Mouse (Mus musculus) regulatory T cell (primary cell): Measurements from ENCODE around the gene Ahsg.

Experiments
- in situ Hi-C: fragments of 300-600 bp; cut with MboI, MseI; formaldehyde crosslinking; loops from one replicate; pipeline ENCODE4 v1.15.1; 2025; ENCODE audit warnings: high pct_unique_total_duplicates

The Ahsg gene

DNA sequence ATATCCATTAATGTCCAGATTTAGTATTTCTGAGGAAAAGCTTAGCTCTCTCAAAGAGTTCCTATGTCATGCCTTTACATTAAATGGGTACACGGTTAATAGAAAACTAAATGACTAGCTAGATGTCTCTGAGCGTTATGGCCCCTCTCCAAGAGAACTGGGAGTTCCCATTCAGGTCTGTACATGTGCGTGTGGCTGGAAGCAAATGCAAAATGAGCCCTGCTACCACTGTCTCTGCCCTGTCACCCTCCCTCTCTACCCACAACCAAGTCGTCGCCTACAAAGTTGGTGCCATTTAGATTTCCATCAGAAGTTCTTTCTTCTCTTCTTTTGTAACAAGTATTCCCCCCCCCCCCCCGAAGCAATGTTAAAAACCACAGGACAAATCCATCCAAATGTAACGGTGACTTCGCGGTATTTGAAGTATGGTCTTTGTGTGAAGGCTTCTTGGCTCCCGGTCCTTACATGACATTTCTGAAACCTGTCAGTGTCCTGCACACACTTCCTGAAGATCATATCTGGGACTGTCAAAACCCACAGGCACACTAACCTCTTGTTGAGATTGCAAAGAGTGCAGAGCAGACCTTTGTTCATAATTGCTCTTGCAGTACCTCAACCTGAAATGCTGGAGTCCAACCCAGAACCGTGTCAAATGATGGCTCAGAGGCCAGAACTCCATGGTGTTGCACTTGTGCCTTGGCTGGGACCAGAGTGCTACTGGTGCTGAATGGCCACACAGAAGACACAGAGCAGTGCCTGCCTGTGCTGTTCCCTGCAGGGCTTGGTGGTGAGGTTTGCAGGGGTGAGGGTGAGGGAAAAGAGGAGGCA, at the start of gene Ahsg:
Gene Ahsg (plus strand): TSS at position 595 of the 828 bp plus-strand sequence.
- in situ Hi-C loops: loop anchor here (5.0 kb wide), 1 partner anchor 156 kb away; no protein-coding TSS in a partner anchor

GRCm38 (mm10) chr16:22842871-22843270, 48.2 kb upstream of the Ahsg start:
- in situ Hi-C loops: no loop called here

DNA sequence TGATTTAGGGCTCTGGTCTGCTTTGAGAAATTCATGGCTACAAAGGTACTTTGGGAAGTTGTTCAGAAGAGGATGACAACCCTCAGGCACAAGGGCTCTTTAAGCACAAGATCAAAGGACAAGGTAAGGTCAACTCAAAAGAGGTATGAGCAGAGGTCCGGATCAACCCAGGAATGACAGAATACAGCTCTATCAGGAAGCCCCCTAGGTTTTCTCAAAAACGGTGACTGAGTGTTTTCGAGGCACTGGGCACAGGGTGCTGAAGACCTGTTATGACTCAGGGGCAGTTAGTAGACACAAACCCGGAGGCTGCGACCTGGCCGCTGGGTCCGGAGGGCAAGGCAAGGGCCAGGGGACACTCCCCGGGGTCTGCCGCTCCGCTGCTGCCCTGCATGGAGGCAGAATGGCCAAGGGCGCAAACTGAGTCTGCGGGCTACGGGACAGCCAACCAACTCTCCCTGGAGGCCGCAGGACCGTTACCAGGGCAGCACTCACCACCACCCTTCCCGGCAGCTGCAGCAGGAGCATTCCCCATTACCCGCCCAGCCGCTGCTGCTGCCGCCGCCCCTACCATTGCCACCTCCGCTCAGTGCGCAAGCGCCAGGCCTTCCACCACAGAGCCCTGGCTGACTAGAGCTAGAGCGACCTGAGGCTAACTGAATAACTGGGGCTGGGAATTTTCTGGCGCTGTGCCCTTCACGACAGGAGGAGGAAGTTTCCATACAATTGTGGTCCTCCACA, 46.8 kb upstream of the Ahsg start:
- in situ Hi-C loops: no loop called here

- in situ Hi-C loops: no loop called here
Measured at GRCm38 (mm10) chr16:22844834-22845233, 46.2 kb upstream of the Ahsg start.

DNA sequence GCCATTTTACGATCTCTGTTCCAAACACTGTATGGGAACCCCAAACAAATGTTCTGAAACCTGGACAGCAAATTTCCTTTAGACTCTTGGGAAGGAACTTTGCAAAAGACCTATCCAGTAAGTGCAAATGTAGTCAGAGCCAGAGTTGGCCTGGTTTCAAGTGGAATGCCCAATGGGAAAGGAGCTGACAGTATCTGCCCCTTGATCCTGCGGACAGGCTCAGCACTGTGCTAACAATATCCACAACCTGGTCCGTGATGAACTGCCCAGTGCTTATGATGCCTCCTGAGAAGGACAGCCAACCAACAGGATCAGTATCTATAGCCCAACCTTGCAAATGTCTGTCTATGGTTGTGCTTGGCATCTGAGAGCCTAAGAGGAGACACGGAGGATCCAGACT, 45.6 kb upstream of the Ahsg start:
- in situ Hi-C loops: no loop called here

GRCm38 (mm10) chr16:22847686-22848085, 43.4 kb upstream of the Ahsg start:
- in situ Hi-C loops: no loop called here

GRCm38 (mm10) chr16:22848331-22848730, 42.7 kb upstream of the Ahsg start:
- in situ Hi-C loops: no loop called here

GRCm38 (mm10) chr16:22852709-22853108, 38.4 kb upstream of the Ahsg start:
- in situ Hi-C loops: no loop called here

DNA sequence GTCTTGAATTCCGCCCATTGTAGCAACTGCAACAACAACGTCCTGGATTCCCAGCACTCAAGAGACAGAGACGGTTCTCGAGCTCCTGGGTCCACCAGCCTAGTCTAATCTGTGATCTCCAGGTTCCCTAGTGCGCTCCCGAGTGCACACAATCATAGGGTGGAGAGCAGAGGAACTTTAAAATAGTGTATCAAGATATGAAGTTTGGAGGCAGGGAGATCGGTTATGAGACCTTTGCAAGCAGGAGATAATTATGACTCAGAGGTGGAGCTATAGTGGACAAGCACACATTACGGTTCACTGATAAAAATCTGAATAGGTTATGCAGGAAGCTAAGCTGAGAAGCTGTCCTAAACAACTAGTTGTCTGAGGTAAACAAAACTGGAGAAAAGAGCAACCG, 34.3 kb upstream of the Ahsg start:
- in situ Hi-C loops: no loop called here

DNA sequence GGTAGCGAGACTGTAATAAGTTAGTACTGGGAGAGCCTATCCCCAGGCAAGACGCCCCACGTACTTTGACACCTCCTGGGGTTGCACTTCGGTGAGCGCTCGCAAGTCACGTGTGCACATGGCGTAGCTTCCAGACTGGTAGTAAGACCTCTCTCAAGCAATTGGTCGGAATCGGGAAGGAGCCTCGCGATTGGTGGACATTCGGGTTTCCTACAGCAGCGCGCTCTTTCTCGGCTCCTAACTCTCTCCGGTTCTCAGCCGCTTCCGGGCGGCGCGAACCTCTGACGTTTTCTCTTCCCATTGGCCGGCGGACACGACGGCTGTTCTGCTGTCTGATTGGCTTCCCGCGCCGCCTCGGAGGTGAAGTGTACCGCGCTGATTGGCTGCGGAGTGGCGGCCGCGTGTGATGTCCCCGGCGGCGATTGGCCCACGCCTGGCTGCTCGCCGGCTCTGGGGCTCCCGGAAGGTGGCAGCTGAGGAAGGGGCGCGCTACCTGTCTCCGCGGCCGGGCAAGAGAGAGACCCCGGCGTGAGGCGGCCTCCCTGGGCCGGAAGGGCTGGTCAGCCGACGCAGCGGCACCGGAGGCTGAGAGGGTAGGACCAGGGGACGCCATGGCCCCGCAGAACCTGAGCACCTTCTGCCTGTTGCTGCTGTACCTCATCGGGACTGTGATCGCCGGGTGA, 33.5 kb upstream of the Ahsg start, which contains the start of the genes Tbccd1 and Dnajb11:
Gene Tbccd1 (minus strand): TSS at position 239 of the 683 bp plus-strand sequence.
Gene Dnajb11 (plus strand): TSS at position 415 of the 683 bp plus-strand sequence.
- in situ Hi-C loops: no loop called here

DNA sequence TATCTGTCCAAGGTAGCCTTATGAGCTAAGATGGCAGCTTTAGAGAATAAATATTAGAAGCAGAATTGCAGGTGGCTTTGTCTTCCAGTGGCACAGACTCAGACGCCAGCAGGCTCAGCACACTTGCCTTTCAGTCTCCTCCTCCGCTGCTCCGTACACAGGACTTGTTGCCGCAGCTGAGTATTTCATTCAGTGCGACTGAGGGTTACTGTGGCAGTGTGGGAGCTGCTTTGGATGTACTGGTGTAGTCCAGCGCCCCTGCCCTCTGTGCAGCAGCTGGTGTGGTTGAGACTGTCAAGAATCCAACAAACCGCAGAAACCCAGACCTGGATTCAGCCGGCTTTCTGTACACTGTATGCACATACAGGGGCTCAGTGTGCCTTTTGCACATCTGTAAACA, 18.7 kb upstream of the Ahsg start:
- in situ Hi-C loops: loop anchor here (5.0 kb wide), 1 partner anchor 275 kb away; the partner anchor contains the start of gene Adipoq

DNA sequence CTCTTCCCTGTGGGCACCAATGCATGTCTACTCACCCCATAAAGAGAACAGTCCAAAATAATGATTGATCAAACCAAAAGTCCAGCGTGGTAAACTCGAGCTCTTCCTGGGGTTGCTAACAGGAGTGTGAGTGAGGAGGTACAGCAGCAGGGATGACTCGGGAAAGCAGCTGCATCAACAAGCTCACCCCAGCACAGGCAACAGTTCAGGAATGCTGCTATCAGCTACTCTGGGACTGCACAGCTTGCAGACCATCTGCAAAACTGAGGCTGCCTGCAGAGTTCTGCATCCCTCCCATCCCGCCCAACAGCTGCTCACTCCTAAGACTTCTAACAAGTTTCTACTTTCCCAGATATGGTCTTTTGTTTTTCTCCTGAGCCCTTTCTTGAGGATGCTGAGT, 17.7 kb upstream of the Ahsg start:
- in situ Hi-C loops: loop anchor here (5.0 kb wide), 1 partner anchor 274 kb away; the partner anchor contains the start of gene Adipoq

- in situ Hi-C loops: no loop called here
Measured at GRCm38 (mm10) chr16:22876218-22877043, 14.6 kb upstream of the Ahsg start.

DNA sequence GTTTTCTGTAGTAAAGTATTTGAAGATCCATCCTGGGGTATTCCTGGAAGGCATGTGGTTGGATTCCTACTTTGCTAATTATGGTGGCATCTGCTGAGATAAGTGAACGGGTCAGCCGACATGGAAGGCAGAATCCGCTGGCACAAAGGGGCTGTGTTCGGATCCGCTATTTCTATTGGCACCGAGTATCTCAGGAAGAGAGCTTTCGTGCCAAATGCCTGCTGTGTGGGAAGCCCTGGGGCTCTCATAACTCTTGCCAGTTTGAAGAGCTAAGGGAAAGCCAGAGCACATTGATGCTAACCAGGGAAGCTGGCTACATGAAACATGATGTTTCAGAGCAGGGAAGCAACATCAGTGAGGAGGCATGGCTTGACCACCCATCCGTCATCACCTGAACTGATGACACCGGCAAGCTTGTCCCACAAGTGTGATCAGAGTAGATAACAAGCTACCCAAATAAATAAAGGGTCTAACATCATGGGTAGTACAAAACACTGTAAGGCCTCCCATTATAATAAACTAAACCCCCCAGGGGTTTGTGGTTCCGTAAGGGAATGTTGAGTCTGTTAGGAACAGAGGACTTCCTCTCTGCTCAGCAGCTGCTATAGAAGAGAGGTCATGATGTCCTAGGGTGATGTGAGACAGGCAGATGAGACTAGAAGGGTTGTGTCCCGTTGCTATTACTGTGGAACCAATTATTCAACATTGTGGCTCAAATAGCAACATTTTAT, 13.3 kb upstream of the Ahsg start:
- in situ Hi-C loops: no loop called here

DNA sequence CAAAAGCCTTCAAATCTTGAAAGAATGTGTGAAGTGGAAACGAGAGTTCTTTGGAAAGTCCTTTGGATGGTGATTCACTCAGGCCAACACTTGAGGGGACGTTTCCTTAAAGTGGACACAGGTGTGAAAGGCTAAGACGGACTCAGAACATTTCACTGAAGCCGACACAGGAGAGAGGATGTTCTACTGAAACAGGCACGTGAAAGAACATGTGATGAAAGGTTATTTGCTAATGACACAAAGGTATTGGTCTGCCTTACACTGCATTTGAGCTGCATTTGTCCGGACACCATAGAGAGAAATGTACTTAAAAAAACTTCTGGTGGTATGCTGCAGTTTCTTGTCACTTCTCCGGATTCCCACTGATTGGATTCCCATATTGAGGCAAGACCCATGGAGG, 12.4 kb upstream of the Ahsg start:
- in situ Hi-C loops: no loop called here

DNA sequence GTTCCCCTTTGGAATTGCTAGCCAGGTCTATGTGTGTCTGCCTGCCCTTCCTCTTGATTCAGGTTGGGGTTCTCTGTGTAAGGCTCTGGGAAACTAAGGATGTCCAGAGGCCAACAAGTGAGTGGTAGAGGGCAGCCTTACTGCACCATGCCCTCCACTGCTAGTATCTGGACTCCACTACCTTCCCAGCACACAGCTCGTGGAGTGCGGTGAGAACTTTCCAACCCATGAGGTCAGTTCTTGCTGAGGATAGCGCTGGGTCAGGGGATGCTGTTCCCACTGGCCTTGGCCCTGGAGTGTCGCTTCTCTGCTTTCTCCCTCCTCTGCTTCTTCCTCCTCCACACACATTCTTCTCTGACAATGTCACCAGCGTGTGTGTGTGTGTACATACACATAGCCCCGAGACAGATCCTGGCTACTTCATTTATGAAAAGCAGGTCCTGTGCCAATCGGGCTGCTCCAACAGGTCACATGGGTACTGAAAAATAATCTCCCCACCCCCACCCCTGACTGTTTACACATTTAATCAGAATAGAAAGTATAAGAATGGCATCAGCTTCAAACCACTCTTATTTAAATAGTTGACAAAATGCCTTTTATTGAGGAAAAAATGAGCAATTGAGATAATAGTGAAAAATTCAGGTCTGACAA, 11.0 kb upstream of the Ahsg start:
- in situ Hi-C loops: no loop called here

GRCm38 (mm10) chr16:22880900-22881299, 10.2 kb upstream of the Ahsg start:
- in situ Hi-C loops: no loop called here

DNA sequence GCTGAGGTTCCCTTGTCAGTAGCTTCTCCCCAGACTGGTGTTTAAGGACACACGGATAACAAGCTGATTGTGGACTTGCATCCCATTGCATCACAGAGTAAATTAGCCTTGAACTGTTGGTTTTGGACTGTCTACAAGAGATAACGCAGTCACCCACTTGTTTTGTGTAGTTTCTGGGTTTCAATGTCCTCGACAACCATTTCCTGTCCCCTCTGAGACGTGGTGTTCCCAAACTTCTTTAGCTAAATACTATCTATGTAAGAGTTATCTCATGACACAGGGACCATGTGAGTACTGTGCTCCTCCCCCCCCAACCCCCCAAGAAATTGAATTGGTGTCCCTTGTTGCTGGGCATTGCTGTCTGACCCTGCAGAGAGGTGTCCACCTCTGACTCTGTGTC, 9.6 kb upstream of the Ahsg start:
- in situ Hi-C loops: no loop called here

- in situ Hi-C loops: no loop called here
Measured at GRCm38 (mm10) chr16:22883441-22883840, 7.6 kb upstream of the Ahsg start.

- in situ Hi-C loops: no loop called here
Measured at GRCm38 (mm10) chr16:22885356-22885755, 5.7 kb upstream of the Ahsg start.
